Mouse (Mus musculus): ENCODE data around the gene Dip2a.

DNA sequence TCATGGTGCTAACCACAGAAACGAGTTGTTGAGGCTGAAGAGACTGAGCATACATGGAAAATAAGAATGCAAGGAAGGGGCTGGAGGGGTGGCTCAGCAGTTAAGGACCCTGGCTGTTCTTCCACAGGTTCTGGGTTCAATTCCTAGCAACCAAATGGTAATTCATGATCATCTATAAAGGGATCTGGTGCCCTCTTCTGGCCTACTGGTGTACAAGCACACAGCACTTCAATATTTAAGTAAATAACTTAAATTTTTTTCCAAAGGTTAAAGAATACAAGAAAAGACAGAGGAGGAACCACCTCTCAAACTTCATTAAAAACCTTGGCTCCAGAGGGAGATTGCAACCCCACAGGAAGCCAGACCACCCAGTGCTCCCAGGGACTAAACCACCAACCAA, 115.5 kb downstream of the Dip2a start:
- TF ChIP-seq CTCF (IDR thresholded peaks at IDR 0.05; ENCODE audit: borderline replicate concordance, extremely low read depth, insufficient read depth, insufficient read length) (no peak), POLR2A (IDR thresholded peaks at IDR 0.05; ENCODE audit: borderline replicate concordance, extremely low read depth, insufficient read depth, insufficient read length, poor library complexity, severe bottlenecking) (no peak)

Measured in brain, embryonic 14.5 days (tissue).